Mouse (Mus musculus): Measurements from ENCODE around the gene Actg2. TPM values are rescaled to one million over a fixed set of nuclear protein-coding genes. Genes with fewer than 3 reads are reported as not detected.

The Actg2 gene
- polyA plus RNA-seq, 1 experiment from 2014 or later, result 121 TPM

GRCm38 (mm10) chr6:83506258-83507167 lies 29.6 kb downstream of the Actg2 start, which contains the start of gene Dguok:
TSS of gene Dguok (minus strand) at chr6:83506969.
- TF ChIP-seq CTCF (IDR thresholded peaks at IDR 0.05) (no peak), EP300 (IDR thresholded peaks at IDR 0.05) (peak; percentile 74)
- no peaks in the 10 kb centered on the region for H3K27me3 ChIP-seq (replicated peaks; ENCODE audit: insufficient read depth, low read length)
- H3K9me3 ChIP-seq (ENCODE audit: low read length), result no peaks in the 10 kb centered on the region

GRCm38 (mm10) chr6:83505554-83505953 lies 30.5 kb downstream of the Actg2 start:
- no peak for ATAC-seq
- no peak for DNase-seq (ENCODE audit: low spot score)
- no peaks in the 10 kb centered on the region for H3K36me3 ChIP-seq (ENCODE audit: insufficient read depth, low read length)
- no peaks in the 10 kb centered on the region for H3K27me3 ChIP-seq (replicated peaks; ENCODE audit: insufficient read depth, low read length)
- H3K4me2 ChIP-seq (replicated peaks; ENCODE audit: low read depth, low read length), result no peak overlapping the region
- no peak overlapping the region for H3K9ac ChIP-seq (replicated peaks; ENCODE audit: low read depth)
- 85% methylated on average over 4 of the region's 4 CpGs for WGBS
- no peak for TF ChIP-seq CTCF (IDR thresholded peaks at IDR 0.05)
- no peak overlapping the region for H3K4me3 ChIP-seq (ENCODE audit: low read depth, low read length)
- H3K9me3 ChIP-seq (ENCODE audit: low read length), result no peaks in the 10 kb centered on the region
- peaks cover 4% of the 10 kb centered on the region; the same call in 1 of the 2 replicates for H3K4me1 ChIP-seq (ENCODE audit: insufficient read depth, low read depth, low read length)
- H3K27ac ChIP-seq (ENCODE audit: low read length), result 0 out of 2 replicates have a peak overlapping the region, but pooled peaks have one; percentile 96

More at GRCm38 (mm10) chr6:83506258-83507167, 29.6 kb downstream of the Actg2 start, which contains the start of gene Dguok:
- H3K4me3 ChIP-seq (ENCODE audit: low read depth, low read length), result peak within 1 kb of the TSS; percentile 67
- peak within 1 kb of the TSS; percentile 60 for H3K9ac ChIP-seq (replicated peaks; ENCODE audit: low read depth)
- no peaks in the 10 kb centered on the region for H3K36me3 ChIP-seq (ENCODE audit: insufficient read depth, low read length)
- DNase-seq (ENCODE audit: low spot score) (peak; percentile 100), ATAC-seq (peak; percentile 98)
- peaks cover 4% of the 10 kb centered on the region; the same call in 1 of the 2 replicates for H3K4me1 ChIP-seq (ENCODE audit: insufficient read depth, low read depth, low read length)
- peak within 1 kb of the TSS; percentile 77 for H3K4me2 ChIP-seq (replicated peaks; ENCODE audit: low read depth, low read length)
- H3K27ac ChIP-seq (ENCODE audit: low read length), result peak within 1 kb of the TSS; percentile 96
- under 1% methylated on average over 54 of the region's 54 CpGs for WGBS

- no peaks in the 10 kb centered on the region for H3K36me3 ChIP-seq (ENCODE audit: insufficient read depth, low read length)
- no peak for TF ChIP-seq EP300 (IDR thresholded peaks at IDR 0.05)
- TF ChIP-seq CTCF (IDR thresholded peaks at IDR 0.05), result no peak
- no peak overlapping the region for H3K27ac ChIP-seq (ENCODE audit: low read length)
- H3K27me3 ChIP-seq (replicated peaks; ENCODE audit: insufficient read depth, low read length), result no peaks in the 10 kb centered on the region
- WGBS, result 42% methylated on average over 3 of the region's 3 CpGs
- no peak overlapping the region for H3K9ac ChIP-seq (replicated peaks; ENCODE audit: low read depth)
- no peak overlapping the region for H3K4me3 ChIP-seq (ENCODE audit: low read depth, low read length)
- no peaks in the 10 kb centered on the region for H3K9me3 ChIP-seq (ENCODE audit: low read length)
- no peak for DNase-seq (ENCODE audit: low spot score)
- H3K4me1 ChIP-seq (ENCODE audit: insufficient read depth, low read depth, low read length), result peaks cover 4% of the 10 kb centered on the region; the same call in 1 of the 2 replicates
- ATAC-seq, result no peak
- H3K4me2 ChIP-seq (replicated peaks; ENCODE audit: low read depth, low read length), result no peak overlapping the region
Observed at GRCm38 (mm10) chr6:83503361-83503760, 32.7 kb downstream of the Actg2 start.

GRCm38 (mm10) chr6:83502656-83503055 lies 33.4 kb downstream of the Actg2 start:
- no peak overlapping the region for H3K4me3 ChIP-seq (ENCODE audit: low read depth, low read length)
- peaks cover 4% of the 10 kb centered on the region; the same call in 1 of the 2 replicates for H3K4me1 ChIP-seq (ENCODE audit: insufficient read depth, low read depth, low read length)
- H3K36me3 ChIP-seq (ENCODE audit: insufficient read depth, low read length), result no peaks in the 10 kb centered on the region
- DNase-seq (ENCODE audit: low spot score), result peak; percentile 32
- H3K9ac ChIP-seq (replicated peaks; ENCODE audit: low read depth), result no peak overlapping the region
- WGBS, result 73% methylated on average over 3 of the region's 3 CpGs
- H3K27ac ChIP-seq (ENCODE audit: low read length), result 0 out of 2 replicates have a peak overlapping the region, but pooled peaks have one; percentile 32
- H3K4me2 ChIP-seq (replicated peaks; ENCODE audit: low read depth, low read length), result no peak overlapping the region
- H3K9me3 ChIP-seq (ENCODE audit: low read length), result no peaks in the 10 kb centered on the region
- no peak for ATAC-seq
- H3K27me3 ChIP-seq (replicated peaks; ENCODE audit: insufficient read depth, low read length), result no peaks in the 10 kb centered on the region
- TF ChIP-seq CTCF (IDR thresholded peaks at IDR 0.05), result no peak

GRCm38 (mm10) chr6:83501524-83502310 lies 34.3 kb downstream of the Actg2 start:
- Histone ChIP-seq H3K27ac (ENCODE audit: low read length) (peak overlapping the region; percentile 32; the same call in 1 of the 2 replicates), H3K4me2 (replicated peaks; ENCODE audit: low read depth, low read length) (no peak overlapping the region), H3K27me3 (replicated peaks; ENCODE audit: insufficient read depth, low read length) (no peaks in the 10 kb centered on the region), H3K9ac (replicated peaks; ENCODE audit: low read depth) (no peak overlapping the region), H3K9me3 (ENCODE audit: low read length) (no peaks in the 10 kb centered on the region), H3K4me1 (ENCODE audit: insufficient read depth, low read depth, low read length) (0 out of 2 replicates have a peak, but pooled peaks cover 3% of the 10 kb centered on the region), H3K36me3 (ENCODE audit: insufficient read depth, low read length) (no peaks in the 10 kb centered on the region), H3K4me3 (ENCODE audit: low read depth, low read length) (no peak overlapping the region)
- DNase-seq (ENCODE audit: low spot score) (no peak), ATAC-seq (no peak)
- 64% methylated on average over 9 of the region's 9 CpGs for WGBS
- TF ChIP-seq EP300 (IDR thresholded peaks at IDR 0.05) (no peak), CTCF (IDR thresholded peaks at IDR 0.05) (no peak)

- H3K9me3 ChIP-seq (ENCODE audit: low read length), result no peaks in the 10 kb centered on the region
- no peak overlapping the region for H3K27ac ChIP-seq (ENCODE audit: low read length)
- H3K36me3 ChIP-seq (ENCODE audit: insufficient read depth, low read length), result no peaks in the 10 kb centered on the region
- no peak for ATAC-seq
- TF ChIP-seq CTCF (IDR thresholded peaks at IDR 0.05) (peak; percentile 58), EP300 (IDR thresholded peaks at IDR 0.05) (no peak)
- H3K4me1 ChIP-seq (ENCODE audit: insufficient read depth, low read depth, low read length), result 0 out of 2 replicates have a peak, but pooled peaks cover 5% of the 10 kb centered on the region
- H3K4me3 ChIP-seq (ENCODE audit: low read depth, low read length), result no peak overlapping the region
- H3K9ac ChIP-seq (replicated peaks; ENCODE audit: low read depth), result no peak overlapping the region
- no peak for DNase-seq (ENCODE audit: low spot score)
- no peaks in the 10 kb centered on the region for H3K27me3 ChIP-seq (replicated peaks; ENCODE audit: insufficient read depth, low read length)
- H3K4me2 ChIP-seq (replicated peaks; ENCODE audit: low read depth, low read length), result no peak overlapping the region
- WGBS, result 72% methylated on average over 3 of the region's 3 CpGs
Observed at GRCm38 (mm10) chr6:83500462-83500861, 35.6 kb downstream of the Actg2 start.
